Mouse (Mus musculus) testis, adult 2 months (tissue): ENCODE results near the gene Cavin1.

ENCODE experiments used
- CTCF ChIP-seq: fragments of 200-500 bp; IDR thresholded peaks from 2 replicates; pipeline ENCODE4 v1.5.1; 2012; ENCODE audit warnings: low read depth, mild to moderate bottlenecking, inconsistent platforms, low read length, moderate library complexity; ENCODE audit not compliant: control insufficient read depth, insufficient read depth, insufficient replicate concordance
- POLR2A ChIP-seq: fragments of 200-500 bp; IDR thresholded peaks from 2 replicates; pipeline ENCODE4 v1.6.1; 2012; ENCODE audit warnings: low read depth, mild to moderate bottlenecking, inconsistent platforms, low read length, moderate library complexity; ENCODE audit not compliant: control insufficient read depth

DNA sequence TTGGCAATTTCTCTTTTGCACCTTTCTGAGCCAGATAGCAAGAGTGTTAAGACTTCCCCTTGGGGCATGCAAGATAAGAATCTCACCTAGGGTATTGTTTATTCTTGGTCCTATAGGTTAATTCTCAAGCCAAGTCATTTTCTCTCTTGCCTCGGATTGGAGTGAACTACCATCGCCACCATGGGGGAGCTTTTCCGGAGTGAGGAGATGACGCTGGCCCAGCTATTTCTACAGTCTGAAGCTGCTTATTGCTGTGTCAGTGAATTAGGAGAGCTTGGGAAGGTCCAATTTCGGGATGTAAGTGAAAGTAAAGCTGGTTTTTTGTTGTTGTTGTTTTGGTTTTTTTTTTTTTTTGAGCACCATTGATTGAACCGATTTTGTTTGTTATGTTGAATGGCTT is 41.0 kb upstream of the Cavin1 start:
- TF ChIP-seq CTCF (no peak), POLR2A (no peak)
